Mouse (Mus musculus): ENCODE measurements at regions not wholly inside any gene's neighbourhood (a gene's known extent, or its start where the extent isn't known, plus 50 kb on each side); places are given as distances from the start of the nearest gene placed in this dataset.

- intact Hi-C loops (cut with DNase I), result no loop called here
- no peak for DNase-seq (ENCODE audit: extremely low spot score in 1 of 2, low spot score in 2 of 2)
Measured at GRCm38 (mm10) chr3:46075646-46076045, 372.4 kb downstream of the Pabpc4l start.

GRCm38 (mm10) chr3:46054792-46055191 lies 393.2 kb downstream of the Pabpc4l start:
- peak in 1 of 2 experiments; percentile 1 for DNase-seq (ENCODE audit: extremely low spot score in 1 of 2, low spot score in 2 of 2)
- intact Hi-C loops (cut with DNase I), result no loop called here

GRCm38 (mm10) chr3:46034068-46034467 lies 414.0 kb downstream of the Pabpc4l start:
- intact Hi-C loops (cut with DNase I), result no loop called here
- no peak for DNase-seq (ENCODE audit: extremely low spot score in 1 of 2, low spot score in 2 of 2)
